Mouse (Mus musculus) embryo, embryonic 11 days (tissue): ENCODE measurements at regions not wholly inside any gene's neighbourhood (a gene's known extent, or its start where the extent isn't known, plus 50 kb on each side); places are given as distances from the start of the nearest gene placed in this dataset.

ENCODE experiments used
- DNase-seq: peaks from one replicate; pipeline ENCODE4 v3.0.0-alpha.2; 2015

GRCm38 (mm10) chr4:98282275-98282674 is 100.8 kb downstream of the Tm2d1 start:
- no peak for DNase-seq

GRCm38 (mm10) chr4:98258336-98258735 is 124.8 kb downstream of the Tm2d1 start:
- DNase-seq = no peak

GRCm38 (mm10) chr4:98257711-98258110 is 125.4 kb downstream of the Tm2d1 start:
- DNase-seq = no peak

GRCm38 (mm10) chr4:98254856-98255853 is 128.0 kb downstream of the Tm2d1 start:
- DNase-seq = peak; percentile 76

- DNase-seq = peak; percentile 80
Observed at GRCm38 (mm10) chr4:98243941-98244929, 138.9 kb downstream of the Tm2d1 start.

GRCm38 (mm10) chr4:98243502-98243901 is 139.6 kb downstream of the Tm2d1 start:
- DNase-seq = peak; percentile 92

GRCm38 (mm10) chr4:98241921-98242320 is 141.2 kb downstream of the Tm2d1 start:
- no peak for DNase-seq

GRCm38 (mm10) chr4:98240289-98240688 is 142.8 kb downstream of the Tm2d1 start:
- no peak for DNase-seq

GRCm38 (mm10) chr4:98238075-98238474 is 145.0 kb downstream of the Tm2d1 start:
- no peak for DNase-seq

- no peak for DNase-seq
Observed at GRCm38 (mm10) chr4:98237475-98237874, 145.6 kb downstream of the Tm2d1 start.

GRCm38 (mm10) chr4:98236006-98236783 is 146.9 kb downstream of the Tm2d1 start:
- DNase-seq = no peak

- no peak for DNase-seq
Observed at GRCm38 (mm10) chr4:98228193-98228592, 154.9 kb downstream of the Tm2d1 start.

GRCm38 (mm10) chr4:98224366-98224765 is 158.7 kb downstream of the Tm2d1 start:
- no peak for DNase-seq

- peak; percentile 68 for DNase-seq
Observed at GRCm38 (mm10) chr4:98223429-98223828, 159.7 kb downstream of the Tm2d1 start.

GRCm38 (mm10) chr4:98221566-98221965 is 161.5 kb downstream of the Tm2d1 start:
- no peak for DNase-seq

GRCm38 (mm10) chr4:98215218-98215617 is 167.9 kb downstream of the Tm2d1 start:
- no peak for DNase-seq

GRCm38 (mm10) chr4:98207446-98207845 is 175.7 kb downstream of the Tm2d1 start:
- no peak for DNase-seq

- no peak for DNase-seq
Observed at GRCm38 (mm10) chr4:98206245-98206970, 176.7 kb downstream of the Tm2d1 start.

- DNase-seq = no peak
Observed at GRCm38 (mm10) chr4:98203129-98203528, 180.0 kb downstream of the Tm2d1 start.

GRCm38 (mm10) chr4:98202232-98202631 is 180.9 kb downstream of the Tm2d1 start:
- DNase-seq = no peak

GRCm38 (mm10) chr4:98201102-98201501 is 182.0 kb downstream of the Tm2d1 start:
- DNase-seq = no peak

GRCm38 (mm10) chr4:98200701-98201100 is 182.4 kb downstream of the Tm2d1 start:
- no peak for DNase-seq
